Mouse (Mus musculus): ENCODE data around the gene Cracr2a. TPM values are rescaled to one million over a fixed set of nuclear protein-coding genes. Genes with fewer than 3 reads are reported as not detected.

The Cracr2a gene
- polyA plus RNA-seq (2021; fragmentation: Nextera tagmentation) = 0.31 and 0.74 TPM in 2 replicates
- long read RNA-seq, experiment 1, partial matches to known transcripts = 4 of 12 reads
- long read RNA-seq, experiment 1, other reads (novel, unspliced or antisense) = 8 of 12 reads
- long read RNA-seq, experiment 2, partial matches to known transcripts = 0 of 1 reads
- long read RNA-seq, experiment 2, other reads (novel, unspliced or antisense) = 1 of 1 reads

DNA sequence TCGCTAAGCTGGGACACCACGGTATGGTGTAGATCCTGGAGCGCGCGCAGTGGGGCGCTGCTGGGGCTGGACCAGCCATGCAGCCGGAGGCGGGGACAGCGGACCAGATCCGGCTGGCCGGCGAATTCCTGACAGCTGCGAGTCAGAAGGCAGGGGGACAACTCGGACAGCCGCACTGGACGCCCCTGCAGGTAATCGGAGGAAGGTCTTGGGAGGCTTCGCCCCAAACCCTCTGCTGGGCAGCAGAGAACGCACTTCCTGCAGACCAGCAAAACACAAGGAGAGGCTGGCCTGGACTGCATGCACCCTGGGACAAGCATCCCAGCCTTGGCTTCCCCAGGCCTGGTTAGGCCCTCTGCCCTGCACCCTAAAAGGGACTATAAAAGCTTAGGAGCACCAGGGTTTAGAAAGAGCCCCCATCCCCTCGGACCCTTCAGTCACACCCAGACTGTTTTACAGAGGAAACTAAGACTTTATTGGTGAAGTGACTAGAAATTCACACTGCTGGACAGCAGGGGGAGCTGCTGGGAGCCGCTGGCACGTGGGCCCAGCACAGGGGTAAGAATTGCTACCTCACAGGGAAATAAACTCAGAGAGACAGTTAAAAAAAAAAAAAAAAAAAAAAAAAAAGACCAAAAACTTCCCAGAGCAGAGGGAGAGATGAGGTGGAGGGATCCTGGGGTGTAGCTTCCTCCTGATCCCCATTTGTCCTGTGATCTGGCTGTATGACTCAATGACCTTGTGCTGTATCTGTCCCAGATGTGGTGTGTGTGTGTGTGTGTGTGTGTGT is at the start of gene Cracr2a:
Gene Cracr2a, plus strand, starts transcription at position 108 of the 790 bp plus-strand sequence.

Other genes starting within 250 kb of the Cracr2a start
- 11.5 and 12.5 TPM in 2 replicates for gene Parp11, start 114.5 kb upstream of the Cracr2a start, polyA plus RNA-seq (2021; fragmentation: Nextera tagmentation)
- gene Prmt8, start 208.1 kb downstream of the Cracr2a start, polyA plus RNA-seq (2021; fragmentation: Nextera tagmentation) = 23.4 and 45.6 TPM in 2 replicates

Data from left cerebral cortex, adult 6 months (tissue).